Mouse (Mus musculus) liver, embryonic 14.5 days (tissue): ENCODE results near the gene Adcyap1. TPM values are rescaled to one million over a fixed set of nuclear protein-coding genes. Genes with fewer than 3 reads are reported as not detected.
A peak's percentile ranks its signal among the peaks of the same experiment; 100 is the strongest.

Experiments
- ATAC-seq: fragments of 200-750 bp; cut with Nextera tagmentation; 2 replicates; pipeline ENCODE4 v1.8.0; 2017; ENCODE audit warnings: moderate number of reproducible peaks, mild to moderate bottlenecking, moderate library complexity; ENCODE audit not compliant: insufficient read depth
- DNase-seq, 3 experiments: peaks; one replicate each; pipeline ENCODE4 v3.0.0-alpha.2; 2012 to 2013; ENCODE audit warnings: low read depth in 3 of 3, low spot score in 3 of 3
- H3K27ac ChIP-seq: fragments of 300-500 bp; sonication (generic); 2 replicates; pipeline ENCODE4 v1.5.1; 2014; ENCODE audit warnings: moderate library complexity, mild to moderate bottlenecking, control low read depth, inconsistent platforms
- H3K27me3 ChIP-seq: fragments of 300-500 bp; sonication (generic); 2 replicates; pipeline ENCODE4 v1.6.1; 2014; ENCODE audit warnings: mild to moderate bottlenecking, low read length, moderate library complexity; ENCODE audit not compliant: control insufficient read depth, insufficient read depth
- H3K36me3 ChIP-seq: fragments of 300-500 bp; sonication (generic); replicated peaks from 2 replicates; pipeline ENCODE4 v1.6.1; 2014; ENCODE audit warnings: low read depth; ENCODE audit not compliant: control insufficient read depth, insufficient read depth
- H3K4me1 ChIP-seq, 2 experiments: fragments of 200-500 bp in 1 of 2; fragments of 300-500 bp in 1 of 2; sonication (generic) in 1 of 2; replicated peaks; 2 replicates each; pipeline ENCODE4 v1.6.1; 2012 to 2014; ENCODE audit warnings: antibody characterized with exemption in 1 of 2, inconsistent platforms in 1 of 2, low read length in 1 of 2; ENCODE audit not compliant: control insufficient read depth in 2 of 2, insufficient read depth in 2 of 2
- H3K4me2 ChIP-seq: fragments of 300-500 bp; sonication (generic); 2 replicates; pipeline ENCODE4 v1.6.1; 2014; ENCODE audit warnings: low read depth, mild to moderate bottlenecking, control low read depth, moderate library complexity
- H3K4me3 ChIP-seq, 2 experiments: fragments of 200-500 bp in 1 of 2; fragments of 300-500 bp in 1 of 2; sonication (generic) in 1 of 2; 2 replicates each; pipeline ENCODE4 v1.5.1; 2012 to 2014; ENCODE audit warnings: low read depth in 2 of 2, low read length in 2 of 2, mild to moderate bottlenecking in 2 of 2, control low read depth in 1 of 2, inconsistent platforms in 1 of 2, moderate library complexity in 1 of 2; ENCODE audit not compliant: insufficient read depth in 1 of 2
- H3K9ac ChIP-seq: fragments of 300-500 bp; sonication (generic); replicated peaks from 2 replicates; pipeline ENCODE4 v1.6.1; 2014; ENCODE audit warnings: mild to moderate bottlenecking, control low read depth, moderate library complexity
- H3K9me3 ChIP-seq: fragments of 300-500 bp; sonication (generic); 2 replicates; pipeline ENCODE4 v1.6.1; 2016; ENCODE audit warnings: low read length, mixed read lengths; ENCODE audit not compliant: control insufficient read depth
- CTCF ChIP-seq: IDR thresholded peaks from 2 replicates; pipeline ENCODE4 v1.5.1; 2016; ENCODE audit warnings: antibody characterized with exemption, low read depth, control low read depth
- EP300 ChIP-seq: IDR thresholded peaks from 2 replicates; pipeline ENCODE4 v1.6.1; 2016; ENCODE audit warnings: antibody characterized with exemption, low read depth
- WGBS: fragments of 180-500 bp; shearing (Covaris S2); extraction: QIAGEN DNeasy Blood & Tissue Kit; methylation state at CpG from one replicate; pipeline ENCODE4 v1.1.7; 2014; ENCODE audit not compliant: insufficient replicate concordance; 5-methylcytosine and 5-hydroxymethylcytosine counted together
- polyA plus RNA-seq, 2 experiments: library from polyadenylated mRNA; depleted of rRNA in 1 of 2; stranded (reverse) in 1 of 2; unstranded in 1 of 2; fragments of >200 nt; fragmentation: Nextera tagmentation in 1 of 2; extraction: Ambion mirVana in 1 of 2; gene quantifications; 2 replicates each; pipeline versions ENCODE4 v1.2.1 to v1.2.3; 2012 to 2014

Adcyap1 gene
- polyA plus RNA-seq (2012; rRNA removed) (not detected in 2 replicates), polyA plus RNA-seq (2014; fragmentation: Nextera tagmentation; extraction: Ambion mirVana) (not detected in 2 replicates)

DNA sequence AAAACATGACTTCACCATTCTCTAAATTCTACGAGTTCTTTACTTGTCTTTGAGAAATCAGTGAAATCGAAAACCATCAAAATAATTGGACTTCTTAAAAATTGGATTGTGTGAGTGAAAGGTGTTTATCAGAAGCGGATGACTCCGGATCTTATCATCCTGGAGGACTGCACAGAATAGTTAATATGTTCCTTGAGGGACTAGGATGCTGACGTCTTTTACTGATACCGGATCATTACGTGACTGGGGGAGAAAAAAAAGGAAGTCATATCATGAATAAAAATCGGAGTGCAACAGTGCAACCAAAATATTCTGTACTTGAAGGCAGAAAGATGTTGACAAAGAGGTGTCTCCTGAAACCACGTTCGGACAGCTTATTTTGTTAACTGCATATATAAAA is at the start of gene Adcyap1:
TSS of gene Adcyap1 (plus strand) at position 301 of the 400 bp plus-strand sequence.
- TF ChIP-seq EP300 (no peak), CTCF (no peak)
- ATAC-seq (no peak), DNase-seq (no peak)
- Histone ChIP-seq H3K4me2 (no peak within 1 kb of the TSS), H3K9ac (no peak within 1 kb of the TSS), H3K27me3 (peaks cover 45% of the 10 kb centered on the region), H3K36me3 (no peaks in the 10 kb centered on the region), H3K27ac (no peak within 1 kb of the TSS), H3K9me3 (no peaks in the 10 kb centered on the region), H3K4me3 (no peak within 1 kb of the TSS), H3K4me1 (no peaks in the 10 kb centered on the region)
- WGBS, result 24% methylated on average over 10 of the region's 10 CpGs

DNA sequence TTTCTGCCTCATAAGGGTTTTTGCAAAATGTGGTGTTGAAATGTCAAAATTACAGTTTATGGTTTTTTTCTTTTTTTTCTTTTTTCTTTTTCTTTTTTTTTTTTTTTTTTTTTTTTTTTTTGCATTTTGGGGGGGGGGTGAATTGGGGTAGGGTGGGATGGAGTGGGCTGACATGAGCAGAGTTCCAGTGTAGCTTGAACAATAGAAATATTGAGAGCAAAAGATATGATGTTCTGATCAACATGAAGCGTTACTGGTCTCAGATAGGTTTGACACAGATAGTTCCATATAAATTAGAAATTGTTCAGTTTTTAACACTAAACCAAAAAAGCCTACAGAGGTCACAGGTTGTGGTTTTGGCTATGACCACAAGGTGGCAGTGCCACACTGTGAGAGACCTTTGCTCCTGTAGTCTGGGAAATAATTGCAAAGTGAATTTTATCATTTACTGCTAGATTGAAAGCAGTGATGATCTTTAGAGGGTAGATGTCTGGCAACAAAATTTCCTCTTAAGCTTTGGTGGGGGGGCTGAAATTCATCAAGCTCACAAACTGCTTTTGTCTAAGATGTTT is 40.5 kb upstream of the Adcyap1 start:
- TF ChIP-seq CTCF, result peak; percentile 55
- TF ChIP-seq EP300, result no peak
- Histone ChIP-seq H3K27me3 (no peaks in the 10 kb centered on the region), H3K27ac (no peak overlapping the region), H3K9ac (no peak overlapping the region), H3K36me3 (no peaks in the 10 kb centered on the region), H3K4me2 (no peak overlapping the region), H3K4me3 (no peak overlapping the region), H3K9me3 (no peaks in the 10 kb centered on the region), H3K4me1 (no peaks in the 10 kb centered on the region)
- ATAC-seq (no peak), DNase-seq (peak; percentile 1 to 9 (median 2))
- 18% methylated on average over 1 of the region's 1 CpGs for WGBS

DNA sequence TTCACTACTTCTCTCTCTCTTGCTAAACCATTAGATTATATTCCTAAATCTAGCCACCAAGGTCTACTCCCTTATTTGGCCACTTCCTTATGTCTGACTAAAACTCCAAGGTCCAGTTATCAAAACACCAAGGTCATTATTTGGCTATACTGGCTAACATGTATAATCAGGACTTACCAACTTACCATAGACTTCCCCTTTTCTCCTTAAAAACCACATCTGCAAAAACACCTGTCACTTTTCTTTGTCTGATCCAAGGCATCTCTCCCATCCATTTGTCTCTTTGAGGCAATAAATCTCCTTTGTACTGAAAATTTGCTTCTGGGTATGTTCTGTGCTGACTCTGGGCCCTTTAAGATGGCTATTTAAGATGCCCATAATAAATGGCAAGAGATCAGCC is 29.2 kb upstream of the Adcyap1 start:
- DNase-seq (no peak), ATAC-seq (no peak)
- Histone ChIP-seq H3K9ac (no peak overlapping the region), H3K4me1 (no peaks in the 10 kb centered on the region), H3K27ac (no peak overlapping the region), H3K4me2 (no peak overlapping the region), H3K9me3 (no peaks in the 10 kb centered on the region), H3K4me3 (no peak overlapping the region), H3K27me3 (no peaks in the 10 kb centered on the region), H3K36me3 (no peaks in the 10 kb centered on the region)
- no peak for TF ChIP-seq EP300
- no peak for TF ChIP-seq CTCF

DNA sequence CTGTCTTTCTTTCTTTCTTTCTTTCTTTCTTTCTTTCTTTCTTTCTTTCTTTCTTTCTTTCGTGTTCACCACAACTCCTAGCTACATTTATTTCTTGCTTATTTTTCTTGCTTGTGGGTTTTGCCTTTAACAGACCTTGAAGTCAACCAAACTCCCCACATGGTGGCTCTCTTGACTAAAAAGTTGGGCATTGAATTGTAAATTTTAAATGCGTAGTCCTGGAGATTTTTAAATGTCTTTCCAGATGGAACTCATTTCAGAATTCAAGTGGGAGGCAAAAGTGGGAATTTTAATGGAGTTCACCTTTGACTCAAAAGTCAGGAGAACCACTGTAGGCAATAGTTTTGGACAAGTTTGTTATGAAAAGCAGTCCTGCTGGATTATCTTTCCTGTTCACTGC is 2.0 kb upstream of the Adcyap1 start:
- Histone ChIP-seq H3K27ac (no peak overlapping the region), H3K9me3 (no peaks in the 10 kb centered on the region), H3K36me3 (no peaks in the 10 kb centered on the region), H3K4me2 (no peak overlapping the region), H3K4me1 (no peaks in the 10 kb centered on the region), H3K9ac (no peak overlapping the region), H3K4me3 (no peak overlapping the region), H3K27me3 (peaks cover 26% of the 10 kb centered on the region)
- DNase-seq (no peak), ATAC-seq (no peak)
- TF ChIP-seq EP300 (no peak), CTCF (no peak)
- 35% methylated on average over 2 of the region's 2 CpGs for WGBS

DNA sequence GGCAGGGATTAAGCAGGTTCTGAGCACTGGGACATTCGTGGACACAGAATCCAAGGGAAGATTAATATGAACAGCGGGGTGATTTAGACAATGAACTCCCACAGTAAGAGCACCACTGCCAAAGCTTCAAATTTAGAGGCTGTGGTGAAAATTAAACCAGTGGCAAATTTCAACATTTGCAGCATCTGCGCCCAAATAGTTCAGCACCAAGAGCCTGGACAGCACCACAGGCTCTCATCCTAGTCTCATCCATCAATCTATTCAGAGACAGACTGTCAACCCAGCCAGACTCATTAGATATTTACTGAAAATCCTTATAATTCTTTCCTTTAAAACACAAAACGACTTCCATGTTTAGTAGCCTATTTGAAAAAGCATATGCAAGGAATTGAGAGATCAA is 604 bp upstream of the Adcyap1 start:
- WGBS, result 5% methylated on average over 4 of the region's 4 CpGs
- Histone ChIP-seq H3K4me3 (no peak overlapping the region), H3K27me3 (peaks cover 40% of the 10 kb centered on the region), H3K36me3 (no peaks in the 10 kb centered on the region), H3K4me1 (no peaks in the 10 kb centered on the region), H3K9ac (no peak overlapping the region), H3K27ac (no peak overlapping the region), H3K4me2 (no peak overlapping the region), H3K9me3 (no peaks in the 10 kb centered on the region)
- no peak for DNase-seq
- no peak for TF ChIP-seq CTCF
- TF ChIP-seq EP300, result no peak
- ATAC-seq, result no peak
